Mouse (Mus musculus) c-Kit-negative CD71-positive TER-119-positive erythroid progenitor cells, embryonic 14.5 days (primary cell): ENCODE measurements around the gene Morn2.

Experiments used
- DNase-seq: peaks from one replicate; pipeline ENCODE4 v3.0.0-alpha.2; 2013; ENCODE audit warnings: low read depth, low spot score

Morn2 gene

GRCm38 (mm10) chr17:80323658-80324057, 33.7 kb downstream of the Morn2 start:
- no peak for DNase-seq

DNA sequence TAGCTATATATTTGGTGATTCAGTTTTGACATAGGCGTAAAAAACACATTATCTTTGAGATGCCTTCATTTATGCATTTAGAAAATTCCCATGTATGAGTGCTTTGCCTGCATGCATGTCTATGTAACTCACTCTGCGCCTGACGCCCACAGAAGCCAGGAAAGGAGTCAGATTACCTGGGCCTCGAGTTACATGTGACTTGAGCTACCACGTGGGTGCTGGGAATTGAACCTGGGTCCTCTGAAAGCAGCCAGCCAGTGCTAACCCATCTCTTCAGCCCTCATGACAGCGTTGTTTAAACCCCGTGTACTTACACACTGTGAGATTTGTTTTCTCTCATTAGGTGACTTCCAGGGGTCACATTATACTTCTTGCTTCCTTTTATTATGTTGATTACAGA, 34.5 kb downstream of the Morn2 start:
- DNase-seq = no peak

DNA sequence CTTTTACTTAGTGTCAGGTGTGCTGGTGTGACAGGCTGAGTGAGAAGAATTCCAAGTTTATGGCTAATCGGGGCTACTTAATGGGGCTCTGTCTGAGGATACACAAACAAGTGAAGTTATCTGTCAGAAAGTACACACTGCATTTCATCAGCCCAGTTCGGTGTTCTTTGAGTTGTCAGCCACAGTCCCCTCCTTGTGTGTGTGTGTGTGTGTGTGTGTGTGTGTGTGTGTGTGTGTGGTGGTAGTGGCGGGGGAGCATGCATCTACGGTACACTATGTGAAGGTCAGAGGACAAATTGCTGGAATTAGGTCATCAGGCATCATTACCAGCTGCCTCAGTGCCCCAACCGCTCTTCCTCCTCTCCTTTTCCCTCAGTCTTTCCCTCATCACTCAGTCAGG, 35.5 kb downstream of the Morn2 start:
- no peak for DNase-seq

- DNase-seq = no peak
Measured at GRCm38 (mm10) chr17:80326431-80326830, 36.4 kb downstream of the Morn2 start.

GRCm38 (mm10) chr17:80332386-80332785, 42.4 kb downstream of the Morn2 start:
- DNase-seq = no peak

GRCm38 (mm10) chr17:80345277-80345676, 55.3 kb downstream of the Morn2 start:
- no peak for DNase-seq

GRCm38 (mm10) chr17:80346591-80347125, 56.7 kb downstream of the Morn2 start:
- DNase-seq = no peak
